Mouse (Mus musculus) inflammation-experienced regulatory T-cells, adult 6 months (primary cell): ENCODE data around the gene Fndc7. TPM values are rescaled to one million over a fixed set of nuclear protein-coding genes. Genes with fewer than 3 reads are reported as not detected.
A peak's percentile ranks its signal among the peaks of the same experiment; 100 is the strongest.
"Not testable (repeated sequence)": the region's sequence is repeated elsewhere in the genome, so short reads cannot be mapped to it uniquely, and the experiment has no call there.

Experiments used
- ATAC-seq: one replicate; pipeline ENCODE4 v1.8.0; 2017
- polyA plus RNA-seq, 3 experiments: library from polyadenylated mRNA; unstranded; fragments of 100-300 nt; shearing (Covaris generic); gene quantifications; one replicate each; pipeline ENCODE4 v1.2.1; 2017

Fndc7 gene
- polyA plus RNA-seq, 3 experiments from 2014 or later, result 0.21 TPM; not detected in 2

DNA sequence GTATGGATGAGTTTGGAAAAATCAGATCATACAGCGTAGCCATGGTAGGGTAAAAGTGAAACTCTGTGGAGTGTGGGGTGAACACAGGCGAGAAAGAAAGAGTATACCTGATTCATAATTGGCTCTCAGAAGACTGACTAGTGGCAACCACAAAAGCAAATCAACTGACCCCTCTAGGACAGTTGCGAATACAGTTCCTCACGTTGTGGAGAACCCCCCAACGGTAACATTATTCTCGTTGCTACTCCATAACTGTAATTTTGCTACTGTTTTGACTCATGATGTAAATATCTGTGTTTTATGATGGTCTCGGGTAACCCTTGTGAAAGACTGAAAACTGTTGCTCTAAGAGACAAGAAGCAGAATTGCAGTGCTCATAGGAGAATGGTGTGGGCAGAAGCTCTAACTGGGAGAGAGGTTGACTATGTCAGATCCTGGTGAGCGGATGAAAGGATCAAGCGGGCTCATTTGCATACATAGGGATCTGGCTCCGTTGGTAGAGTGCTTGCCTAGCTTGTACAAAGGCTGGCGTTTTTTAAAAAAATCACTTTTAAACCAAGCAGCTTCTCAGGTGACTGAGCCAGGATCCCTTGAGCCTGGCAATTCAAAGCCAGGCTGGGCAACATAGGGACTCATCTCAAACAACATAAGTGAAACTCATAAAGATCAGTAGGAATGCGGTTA is 2.7 kb downstream of the Fndc7 start:
- ATAC-seq, result no peak

- ATAC-seq, result no peak
Observed at GRCm38 (mm10) chr3:108885686-108886530, 3.9 kb downstream of the Fndc7 start.

DNA sequence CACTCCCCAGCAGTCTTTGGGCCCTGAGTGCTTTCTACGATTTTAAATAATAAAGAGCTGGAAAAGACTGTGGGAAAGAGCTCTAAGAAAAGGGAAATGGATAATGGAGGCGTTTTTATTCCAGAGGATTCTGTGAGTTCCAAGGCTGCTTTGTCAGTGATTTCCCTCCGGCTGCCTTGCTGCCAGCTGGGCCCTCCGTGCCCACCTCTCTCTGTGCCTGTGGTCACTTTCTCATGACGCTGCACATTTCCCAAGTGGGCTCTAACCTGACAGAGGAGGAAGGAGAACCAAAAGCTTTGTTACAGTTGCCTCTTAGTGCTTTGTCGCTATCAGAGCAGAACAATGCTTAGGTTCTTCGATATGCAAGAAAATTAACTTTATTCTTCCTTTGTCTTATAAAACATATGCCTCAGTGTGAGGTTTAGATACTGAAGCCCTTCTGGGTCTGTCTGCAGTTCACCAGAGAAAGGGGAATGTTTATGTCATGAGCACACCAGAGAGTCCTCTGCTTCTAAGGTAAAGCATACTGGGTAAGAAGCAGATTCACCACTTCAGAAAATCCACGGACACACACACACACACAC is 5.0 kb downstream of the Fndc7 start:
- ATAC-seq, result no peak

GRCm38 (mm10) chr3:108883067-108883466 is 6.7 kb downstream of the Fndc7 start:
- ATAC-seq, result no peak

- ATAC-seq, result not testable (repeated sequence)
Observed at GRCm38 (mm10) chr3:108881873-108882272, 7.9 kb downstream of the Fndc7 start.

GRCm38 (mm10) chr3:108880544-108881507 is 9.0 kb downstream of the Fndc7 start:
- ATAC-seq, result peak; percentile 97

DNA sequence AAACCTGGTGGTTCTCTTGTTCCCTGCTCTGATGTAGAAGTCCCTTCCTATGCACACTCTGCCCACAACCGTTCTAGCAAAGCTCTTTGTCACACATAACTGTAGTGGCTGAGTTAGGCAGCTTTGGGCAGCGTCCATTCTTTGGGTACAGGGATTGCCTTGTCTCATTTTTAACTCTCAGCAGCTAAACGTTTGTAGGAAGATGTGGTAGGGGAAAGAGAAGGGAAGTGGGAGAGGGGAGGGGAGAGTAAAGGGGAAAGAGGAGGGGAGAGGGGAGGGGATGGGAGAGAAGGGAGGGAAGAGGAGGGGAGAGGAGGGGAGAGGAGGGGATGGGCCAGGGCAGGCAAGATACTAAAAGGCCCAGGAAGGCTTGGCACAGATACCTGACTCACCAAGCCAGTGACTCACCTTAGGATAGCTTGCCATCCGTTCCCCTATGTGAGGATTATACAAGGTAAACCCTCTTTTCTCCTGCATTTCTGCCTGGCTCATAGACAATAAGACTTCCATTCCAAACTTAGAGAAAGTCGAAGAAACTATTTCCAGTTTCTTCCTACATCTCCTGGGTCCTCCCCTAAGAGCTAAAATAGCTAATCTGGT is 9.9 kb downstream of the Fndc7 start:
- peak; percentile 43 for ATAC-seq

GRCm38 (mm10) chr3:108879129-108879528 is 10.7 kb downstream of the Fndc7 start:
- no peak for ATAC-seq

GRCm38 (mm10) chr3:108870631-108871030 is 19.2 kb downstream of the Fndc7 start:
- ATAC-seq, result no peak

- ATAC-seq, result no peak
Observed at GRCm38 (mm10) chr3:108867449-108867848, 22.4 kb downstream of the Fndc7 start.

DNA sequence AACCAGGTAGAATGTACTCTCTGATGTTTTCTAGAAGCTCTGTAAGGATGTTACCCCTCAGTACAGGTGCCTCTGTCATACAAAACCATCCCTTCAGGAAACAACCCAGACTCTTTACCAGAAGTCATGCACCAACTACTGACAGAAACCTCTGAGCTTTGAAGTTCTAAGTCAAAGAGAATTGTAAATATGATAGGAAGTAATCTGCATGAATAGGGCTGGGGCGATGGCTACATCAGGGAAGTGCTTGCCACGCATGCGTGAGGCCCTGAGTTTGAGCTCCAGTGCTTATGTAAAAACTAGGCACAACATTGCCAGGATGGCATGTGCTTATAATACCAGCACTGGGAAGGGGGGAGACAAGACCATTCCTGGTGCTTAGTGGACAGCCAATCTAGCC is 24.1 kb downstream of the Fndc7 start:
- ATAC-seq, result peak; percentile 98

DNA sequence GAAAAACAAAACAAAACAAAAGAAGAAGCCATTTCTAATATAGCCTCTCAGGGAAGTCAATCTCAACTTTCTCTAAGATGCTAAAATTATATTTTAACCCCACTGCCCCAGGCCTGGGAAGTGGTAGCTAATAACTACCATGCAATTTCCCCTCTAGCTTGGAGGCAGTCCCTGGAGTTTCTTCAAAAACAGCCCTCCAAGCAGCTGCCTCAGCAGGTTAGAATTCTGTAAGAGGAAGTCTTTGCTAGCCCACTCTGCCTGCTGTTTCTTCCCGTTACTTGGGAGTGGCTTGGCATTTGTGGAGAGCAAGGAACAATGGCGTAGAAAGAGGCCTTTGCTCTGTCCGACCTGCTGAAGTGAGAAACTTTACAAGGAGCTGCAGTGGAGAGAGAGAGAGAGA is 24.7 kb downstream of the Fndc7 start:
- peak; percentile 18 for ATAC-seq

DNA sequence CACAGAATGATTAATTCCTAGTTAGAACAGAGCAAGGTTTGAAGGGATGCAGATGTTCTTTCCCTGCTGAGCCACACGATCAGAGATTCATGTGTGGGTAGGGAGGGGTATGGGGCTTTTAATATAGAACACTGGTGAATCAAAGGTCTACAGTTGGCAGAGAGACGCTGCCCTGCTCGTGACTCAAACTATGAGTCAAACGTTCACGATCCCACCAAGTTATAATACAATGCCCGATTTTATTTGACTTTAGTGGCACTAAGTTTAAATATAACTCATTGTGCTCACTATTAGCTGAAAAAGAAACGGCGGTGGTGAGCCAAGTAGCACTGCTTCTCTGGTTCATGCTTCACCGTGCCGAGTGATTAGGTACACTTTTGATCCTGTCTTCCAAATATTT is 26.7 kb downstream of the Fndc7 start:
- no peak for ATAC-seq

DNA sequence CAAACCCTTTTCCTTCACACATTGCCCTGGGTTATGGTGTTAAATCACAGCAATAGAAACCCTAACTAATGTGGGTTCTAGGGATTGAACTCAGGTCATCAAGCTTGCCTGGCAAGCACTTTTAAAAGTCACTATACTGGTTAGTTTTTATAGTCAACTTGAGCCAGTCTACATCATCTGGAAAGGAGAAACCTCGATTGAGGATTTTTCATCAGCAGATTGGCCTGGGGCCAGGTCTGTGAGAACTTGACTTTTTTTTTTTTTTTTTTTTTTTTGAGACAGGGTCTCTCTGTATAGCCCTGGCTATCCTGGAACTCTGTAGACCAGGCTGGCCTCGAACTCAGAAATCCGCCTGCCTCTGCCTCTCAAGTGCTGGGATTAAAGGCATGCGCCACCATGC is 27.5 kb downstream of the Fndc7 start:
- not testable (repeated sequence) for ATAC-seq

DNA sequence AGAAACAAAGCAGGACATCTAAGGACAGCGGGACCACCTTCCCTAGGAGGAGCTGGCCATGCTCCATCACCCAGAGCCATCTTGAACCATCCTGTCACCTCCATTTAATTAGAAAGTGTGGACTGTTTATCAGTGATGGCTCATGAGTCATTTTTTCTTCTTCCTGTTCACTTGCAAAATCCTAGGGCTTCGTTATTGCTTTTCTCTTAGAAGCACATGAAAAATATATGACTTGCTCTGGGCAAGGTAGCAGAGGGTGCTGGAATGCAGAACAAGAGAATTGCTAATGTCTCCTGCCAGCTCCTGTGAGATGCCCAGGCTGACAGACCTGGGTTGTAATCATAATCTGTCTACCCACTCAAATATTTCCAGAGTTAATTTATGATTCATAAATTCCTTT is 29.0 kb downstream of the Fndc7 start:
- no peak for ATAC-seq

DNA sequence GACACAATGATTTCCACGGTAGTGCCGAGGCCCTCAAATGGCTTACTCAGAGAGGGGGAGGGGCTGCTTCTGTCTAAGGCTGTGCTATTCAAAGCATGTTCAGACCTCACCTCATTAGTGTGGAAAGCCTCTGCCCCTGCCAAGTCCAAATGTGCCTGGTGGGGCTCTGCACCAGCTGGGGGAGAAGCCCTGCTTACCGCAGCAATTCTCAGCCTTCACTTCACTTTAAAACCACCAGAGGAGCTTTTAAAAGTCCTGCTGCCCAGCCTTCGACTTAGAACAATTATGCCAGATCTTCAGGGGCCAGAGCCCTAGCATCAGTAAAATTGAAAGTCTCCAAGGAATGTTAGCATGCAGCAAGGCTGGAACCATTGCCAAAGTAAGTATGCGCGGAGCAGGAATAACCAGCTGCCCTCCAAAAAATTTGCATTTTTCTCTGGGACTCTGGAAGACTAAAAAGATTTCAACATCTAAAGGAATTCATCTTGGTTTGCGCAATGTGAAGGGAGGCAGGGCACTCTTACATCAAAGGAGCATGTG is 31.5 kb downstream of the Fndc7 start:
- ATAC-seq, result no peak

DNA sequence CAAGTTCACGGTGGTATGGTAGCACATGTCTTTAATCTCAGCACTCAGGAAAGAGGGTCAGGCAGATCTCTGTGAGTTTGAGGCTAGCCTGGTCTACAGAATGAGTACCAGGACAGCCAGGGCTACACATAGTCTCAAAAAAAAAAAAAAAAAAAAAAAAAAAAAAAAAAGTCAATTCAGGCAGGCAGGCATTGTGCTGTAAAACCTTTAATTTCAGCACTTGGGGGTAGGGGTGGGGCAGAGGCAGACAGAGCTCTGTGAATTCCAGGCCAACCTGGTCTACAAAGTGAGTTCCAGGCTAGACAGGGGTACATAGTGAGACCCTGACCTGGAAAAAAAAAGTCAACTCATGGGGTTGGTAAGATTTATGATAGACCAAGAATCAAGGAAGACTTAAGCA is 32.1 kb downstream of the Fndc7 start:
- ATAC-seq, result no peak

GRCm38 (mm10) chr3:108857124-108857470 is 32.7 kb downstream of the Fndc7 start:
- no peak for ATAC-seq

DNA sequence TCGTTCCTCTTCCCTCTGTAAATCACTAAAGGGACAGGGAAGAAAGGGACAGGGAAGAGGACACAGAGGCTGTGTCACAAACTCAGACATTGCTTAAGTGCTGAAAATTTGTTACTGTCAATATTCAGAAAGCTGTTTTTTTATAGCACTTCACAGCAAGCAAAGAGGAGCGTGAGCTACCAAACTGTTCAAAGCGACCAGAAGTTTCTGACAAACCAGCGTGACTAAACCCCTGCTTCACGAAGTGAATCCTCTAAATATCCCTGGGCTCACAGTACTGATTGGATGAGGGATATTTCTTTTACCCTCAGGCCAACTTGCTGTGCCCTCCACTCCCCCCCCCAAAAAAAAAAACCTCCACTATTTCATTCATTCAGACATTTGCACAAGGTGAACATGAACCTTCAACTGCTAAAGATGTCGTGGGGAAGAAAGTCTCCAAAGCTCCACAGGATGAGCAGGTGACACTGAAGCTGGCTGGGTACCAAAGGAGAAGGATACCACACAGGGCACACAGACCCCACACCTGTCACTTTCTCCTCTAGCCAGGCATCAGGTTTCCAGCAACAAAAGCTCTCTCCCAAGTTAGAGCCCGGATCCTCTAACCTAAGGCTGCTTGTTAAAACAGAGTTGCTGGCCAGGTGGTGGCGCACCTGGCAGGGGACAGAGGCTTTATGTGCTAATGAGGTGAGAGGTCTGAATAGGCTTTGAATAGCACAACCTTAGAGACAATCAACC is 33.3 kb downstream of the Fndc7 start:
- peak; percentile 75 for ATAC-seq

DNA sequence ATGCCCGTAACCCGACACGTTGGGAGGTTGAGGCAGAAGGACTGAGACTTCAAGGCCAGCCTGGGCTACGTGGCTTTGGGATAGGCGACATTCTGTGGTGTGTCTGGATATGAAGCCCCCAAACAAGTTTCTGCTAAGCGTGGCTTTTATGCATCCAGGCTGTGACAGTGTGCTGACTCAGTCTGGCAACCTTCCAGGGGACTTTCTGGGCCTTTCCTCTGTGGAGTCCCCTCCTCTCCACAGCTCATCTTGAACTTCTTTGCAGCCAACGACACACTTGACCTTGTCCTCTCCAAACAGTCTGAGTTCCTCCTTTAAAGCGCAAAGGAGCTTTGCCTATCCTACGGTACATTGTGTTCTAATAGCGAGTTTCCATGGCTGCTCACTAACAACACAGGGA is 33.9 kb downstream of the Fndc7 start:
- peak; percentile 41 for ATAC-seq

DNA sequence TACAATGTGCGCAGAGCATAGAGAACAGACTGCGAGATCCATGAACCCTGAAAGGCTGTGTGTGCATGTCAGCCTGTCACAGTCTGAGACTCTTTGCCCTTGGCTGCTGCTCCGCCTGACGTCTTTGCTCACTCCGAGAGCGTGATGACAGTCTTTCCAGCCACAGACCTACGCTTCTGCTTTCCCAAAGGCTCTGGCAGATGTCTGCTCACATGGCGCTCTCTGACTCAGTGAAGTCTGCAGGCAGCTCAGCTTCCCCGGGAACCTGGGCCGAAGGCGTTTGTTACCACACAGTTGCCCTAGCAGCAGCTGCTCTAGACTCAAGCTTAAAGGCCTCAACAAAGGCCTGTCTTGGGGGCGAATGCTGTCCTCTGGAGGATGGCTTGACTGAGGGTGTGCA is 34.4 kb downstream of the Fndc7 start:
- ATAC-seq, result no peak
